Mouse (Mus musculus) lung, postnatal 0 days (tissue): ENCODE data around the gene Abca1.

Experiments
- CTCF ChIP-seq: IDR thresholded peaks from 2 replicates; pipeline ENCODE4 v1.5.1; 2016; ENCODE audit warnings: antibody characterized with exemption, mild to moderate bottlenecking
- EP300 ChIP-seq: IDR thresholded peaks from 2 replicates; pipeline ENCODE4 v1.6.1; 2016; ENCODE audit warnings: antibody characterized with exemption, mild to moderate bottlenecking, control low read depth

GRCm38 (mm10) chr4:53145434-53146168 is 14.1 kb downstream of the Abca1 start:
- TF ChIP-seq EP300 (no peak), CTCF (peak; percentile 52)
